Mouse (Mus musculus): ENCODE data around the gene Kcnj3. TPM values are rescaled to one million over a fixed set of nuclear protein-coding genes. Genes with fewer than 3 reads are reported as not detected.
"Not testable (repeated sequence)": the region's sequence is repeated elsewhere in the genome, so short reads cannot be mapped to it uniquely, and the experiment has no call there.

The Kcnj3 gene
- polyA plus RNA-seq, 1 experiment from 2014 or later: 1.4 TPM

DNA sequence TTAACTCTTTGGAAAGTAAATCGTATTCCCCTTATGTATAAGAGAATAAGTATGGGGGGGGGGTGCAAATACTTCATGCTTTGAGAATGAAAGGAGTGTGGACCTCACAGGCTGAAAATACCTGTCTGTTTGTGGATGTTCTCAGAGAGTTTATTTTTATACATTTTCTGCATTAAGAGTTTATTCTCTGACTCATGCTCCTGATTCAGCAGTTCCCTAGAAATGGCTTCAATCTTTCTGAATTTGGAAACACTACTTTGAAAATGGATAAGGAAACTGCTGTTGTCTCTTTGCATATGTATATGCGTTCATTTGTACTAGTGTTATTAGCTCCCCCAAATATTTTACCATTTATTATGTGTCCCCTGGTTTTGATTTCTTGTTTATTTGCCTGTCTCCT is 23.4 kb downstream of the Kcnj3 start:
- no peak overlapping the region for H3K4me3 ChIP-seq
- no peak overlapping the region for H3K4me2 ChIP-seq (replicated peaks)
- H3K4me1 ChIP-seq: no peaks in the 10 kb centered on the region
- no peaks in the 10 kb centered on the region for H3K9me3 ChIP-seq
- no peaks in the 10 kb centered on the region for H3K36me3 ChIP-seq
- 92% methylated on average over 2 of the region's 2 CpGs for WGBS
- H3K27me3 ChIP-seq (replicated peaks): no peaks in the 10 kb centered on the region
- ATAC-seq (ENCODE audit: low FRiP score, low read depth): no peak
- no peak overlapping the region for H3K9ac ChIP-seq
- no peak overlapping the region for H3K27ac ChIP-seq

DNA sequence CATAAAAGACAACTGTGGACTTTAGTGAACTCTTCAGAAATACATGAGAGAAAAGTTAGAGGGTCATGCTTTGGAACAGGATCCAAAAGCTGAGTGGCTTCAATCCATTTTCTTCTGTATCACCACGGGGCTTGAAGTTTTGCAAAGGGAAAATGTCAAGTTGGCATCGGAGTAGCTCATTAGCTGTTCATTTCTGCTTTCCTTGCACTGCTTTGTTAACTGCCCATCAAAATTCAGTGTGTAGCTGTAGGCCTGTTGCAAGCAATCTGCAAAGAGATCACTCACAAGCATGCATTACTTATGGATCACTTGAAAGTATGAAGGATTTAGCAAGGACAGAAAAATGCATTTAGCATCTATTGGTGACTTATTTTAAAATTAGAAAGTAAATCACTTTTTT is 33.4 kb downstream of the Kcnj3 start:
- Histone ChIP-seq H3K36me3 (no peaks in the 10 kb centered on the region), H3K9me3 (no peaks in the 10 kb centered on the region), H3K9ac (no peak overlapping the region), H3K4me1 (no peaks in the 10 kb centered on the region), H3K27me3 (replicated peaks) (no peaks in the 10 kb centered on the region), H3K4me2 (replicated peaks) (no peak overlapping the region), H3K27ac (no peak overlapping the region), H3K4me3 (no peak overlapping the region)
- ATAC-seq (ENCODE audit: low FRiP score, low read depth): no peak
- 82% methylated on average over 2 of the region's 2 CpGs for WGBS

DNA sequence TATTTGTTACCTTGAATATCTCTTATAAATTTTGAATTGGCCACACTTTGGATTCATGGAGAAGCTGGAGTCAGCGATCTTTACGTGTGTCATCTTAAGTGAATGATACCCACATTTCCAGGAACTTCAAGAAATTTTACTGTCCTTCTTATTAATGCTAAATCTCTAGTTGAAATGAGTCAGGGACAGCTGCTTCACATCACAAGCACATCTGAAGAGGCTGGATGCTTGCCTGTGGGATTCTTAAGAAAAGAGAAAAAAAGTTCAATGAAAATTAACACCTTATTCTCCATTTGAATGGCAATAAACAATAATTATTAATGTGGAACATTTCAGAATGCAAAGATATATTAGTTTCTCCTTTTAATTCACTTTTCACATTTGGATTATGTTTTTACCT is 34.2 kb downstream of the Kcnj3 start:
- Histone ChIP-seq H3K4me2 (replicated peaks) (no peak overlapping the region), H3K4me1 (no peaks in the 10 kb centered on the region), H3K9me3 (no peaks in the 10 kb centered on the region), H3K4me3 (no peak overlapping the region), H3K9ac (no peak overlapping the region), H3K27ac (no peak overlapping the region), H3K27me3 (replicated peaks) (no peaks in the 10 kb centered on the region), H3K36me3 (no peaks in the 10 kb centered on the region)
- 96% methylated on average over 2 of the region's 2 CpGs for WGBS
- no peak for ATAC-seq (ENCODE audit: low FRiP score, low read depth)

DNA sequence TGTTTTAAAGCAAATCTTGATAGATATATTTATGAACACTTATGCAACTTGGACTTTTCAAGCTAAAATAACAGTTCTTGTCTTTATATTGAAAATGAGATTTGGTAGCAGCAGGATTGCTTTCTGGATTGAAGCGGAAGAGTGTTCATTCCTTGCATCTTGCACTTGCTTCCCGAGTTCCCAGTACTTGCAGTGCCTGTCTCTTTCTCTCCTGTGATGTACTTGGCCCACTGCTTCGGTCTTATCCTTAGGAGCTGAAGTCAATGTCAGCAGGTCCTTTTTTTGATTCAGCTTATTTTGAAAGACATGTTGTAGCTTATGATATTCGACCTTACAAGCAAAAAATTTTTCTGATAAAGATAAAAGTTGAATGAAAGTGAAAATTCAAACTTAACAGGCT is 43.7 kb downstream of the Kcnj3 start:
- 86% methylated on average over 4 of the region's 4 CpGs for WGBS
- Histone ChIP-seq H3K36me3 (no peaks in the 10 kb centered on the region), H3K4me2 (replicated peaks) (no peak overlapping the region)

DNA sequence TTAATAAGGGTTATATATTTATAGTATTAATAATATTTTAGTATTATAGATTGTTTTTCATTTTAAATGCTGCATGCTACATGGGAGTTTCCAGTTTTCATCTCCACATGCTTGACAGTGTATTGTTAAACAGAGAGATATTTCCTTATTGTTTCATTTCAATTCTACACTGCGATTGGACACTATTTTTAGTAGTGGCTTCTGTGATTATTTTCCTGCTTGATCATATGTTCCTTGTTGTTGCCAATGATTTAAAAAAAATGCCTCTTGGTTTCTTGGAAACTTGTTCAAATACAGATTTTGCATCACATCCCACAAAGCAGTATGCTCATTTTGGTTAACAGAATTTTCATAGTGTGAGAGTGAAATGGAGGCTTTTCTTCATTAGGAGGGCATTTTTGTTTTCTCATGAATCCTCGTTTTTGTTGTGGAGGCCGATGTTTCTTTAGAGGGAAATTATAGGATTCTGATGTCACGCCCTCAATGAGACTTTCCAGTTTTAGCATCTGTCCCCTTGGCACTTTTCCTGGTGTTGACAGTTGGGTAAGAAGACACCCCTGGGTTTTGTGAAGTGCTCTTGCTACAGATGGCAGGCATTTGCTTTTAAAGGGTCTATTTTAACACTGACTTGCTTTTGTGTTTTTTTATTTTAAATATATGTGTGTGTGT is 44.3 kb downstream of the Kcnj3 start:
- no peak overlapping the region for H3K4me3 ChIP-seq
- H3K4me1 ChIP-seq: no peaks in the 10 kb centered on the region
- H3K4me2 ChIP-seq (replicated peaks): no peak overlapping the region
- no peak for ATAC-seq (ENCODE audit: low FRiP score, low read depth)
- no peaks in the 10 kb centered on the region for H3K36me3 ChIP-seq
- H3K27ac ChIP-seq: no peak overlapping the region
- H3K9me3 ChIP-seq: no peaks in the 10 kb centered on the region
- WGBS: 74% methylated on average over 4 of the region's 4 CpGs
- no peak overlapping the region for H3K9ac ChIP-seq
- no peaks in the 10 kb centered on the region for H3K27me3 ChIP-seq (replicated peaks)

More for the DNA sequence above, 43.7 kb downstream of the Kcnj3 start:
- no peak for ATAC-seq (ENCODE audit: low FRiP score, low read depth)
- H3K9ac ChIP-seq: no peak overlapping the region
- H3K4me3 ChIP-seq: no peak overlapping the region
- no peaks in the 10 kb centered on the region for H3K27me3 ChIP-seq (replicated peaks)
- no peaks in the 10 kb centered on the region for H3K4me1 ChIP-seq
- H3K27ac ChIP-seq: no peak overlapping the region
- H3K9me3 ChIP-seq: no peaks in the 10 kb centered on the region

DNA sequence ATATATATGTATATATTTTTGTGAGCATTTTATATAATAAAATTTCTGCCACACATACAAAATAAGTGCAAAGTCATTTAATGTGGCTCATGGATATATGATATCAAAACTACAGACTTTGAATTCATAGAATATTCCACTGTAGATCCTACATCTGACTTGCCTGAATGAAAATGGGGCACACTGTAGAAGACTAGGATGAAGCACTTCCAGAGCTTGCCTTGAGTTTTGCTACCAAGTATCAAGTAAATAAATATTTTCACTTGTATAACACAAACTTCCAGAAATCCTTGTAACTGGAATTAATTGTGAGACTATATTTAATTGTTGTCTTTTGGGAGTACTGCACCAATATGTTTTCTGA is 44.8 kb downstream of the Kcnj3 start:
- H3K9me3 ChIP-seq: no peaks in the 10 kb centered on the region
- H3K4me1 ChIP-seq: no peaks in the 10 kb centered on the region
- H3K4me3 ChIP-seq: no peak overlapping the region
- no peak overlapping the region for H3K27ac ChIP-seq
- no peak for ATAC-seq (ENCODE audit: low FRiP score, low read depth)
- no peak overlapping the region for H3K4me2 ChIP-seq (replicated peaks)
- H3K36me3 ChIP-seq: no peaks in the 10 kb centered on the region
- no peaks in the 10 kb centered on the region for H3K27me3 ChIP-seq (replicated peaks)
- H3K9ac ChIP-seq: no peak overlapping the region

DNA sequence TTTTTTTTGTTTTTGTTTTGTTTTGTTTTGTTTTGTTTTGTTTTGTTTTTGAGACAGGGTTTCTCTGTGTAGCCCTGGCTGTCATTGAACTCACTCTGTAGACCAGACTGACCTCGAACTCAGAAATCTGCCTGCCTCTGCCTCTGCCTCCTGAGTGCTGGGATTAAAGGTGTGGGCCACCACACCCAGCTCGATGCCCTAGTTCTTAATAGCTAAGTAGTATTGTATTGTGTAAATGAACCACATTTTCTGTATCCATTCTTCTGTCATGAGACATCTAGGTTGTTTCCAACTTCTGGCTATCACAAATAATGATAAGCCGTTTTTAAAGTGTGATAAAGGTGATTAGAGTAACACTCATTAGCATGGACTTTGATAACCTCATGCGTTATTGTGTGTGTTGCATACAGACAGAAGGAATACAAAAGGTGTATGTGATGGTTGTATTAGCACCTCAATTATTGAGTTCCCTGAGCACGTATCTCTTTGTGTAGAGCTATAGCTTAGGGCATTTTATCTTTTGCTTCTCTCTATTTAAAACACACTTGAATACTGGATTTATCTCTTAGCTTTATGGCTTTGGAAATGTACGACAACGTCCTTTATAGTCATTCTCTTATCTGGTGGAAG is 49.8 kb downstream of the Kcnj3 start:
- H3K27ac ChIP-seq; H3K27me3 ChIP-seq (replicated peaks); H3K9me3 ChIP-seq; H3K4me1 ChIP-seq; H3K9ac ChIP-seq; H3K4me2 ChIP-seq (replicated peaks); ATAC-seq (ENCODE audit: low FRiP score, low read depth); H3K36me3 ChIP-seq; H3K4me3 ChIP-seq: not testable (repeated sequence)
- WGBS: 89% methylated on average over 7 of the region's 7 CpGs

DNA sequence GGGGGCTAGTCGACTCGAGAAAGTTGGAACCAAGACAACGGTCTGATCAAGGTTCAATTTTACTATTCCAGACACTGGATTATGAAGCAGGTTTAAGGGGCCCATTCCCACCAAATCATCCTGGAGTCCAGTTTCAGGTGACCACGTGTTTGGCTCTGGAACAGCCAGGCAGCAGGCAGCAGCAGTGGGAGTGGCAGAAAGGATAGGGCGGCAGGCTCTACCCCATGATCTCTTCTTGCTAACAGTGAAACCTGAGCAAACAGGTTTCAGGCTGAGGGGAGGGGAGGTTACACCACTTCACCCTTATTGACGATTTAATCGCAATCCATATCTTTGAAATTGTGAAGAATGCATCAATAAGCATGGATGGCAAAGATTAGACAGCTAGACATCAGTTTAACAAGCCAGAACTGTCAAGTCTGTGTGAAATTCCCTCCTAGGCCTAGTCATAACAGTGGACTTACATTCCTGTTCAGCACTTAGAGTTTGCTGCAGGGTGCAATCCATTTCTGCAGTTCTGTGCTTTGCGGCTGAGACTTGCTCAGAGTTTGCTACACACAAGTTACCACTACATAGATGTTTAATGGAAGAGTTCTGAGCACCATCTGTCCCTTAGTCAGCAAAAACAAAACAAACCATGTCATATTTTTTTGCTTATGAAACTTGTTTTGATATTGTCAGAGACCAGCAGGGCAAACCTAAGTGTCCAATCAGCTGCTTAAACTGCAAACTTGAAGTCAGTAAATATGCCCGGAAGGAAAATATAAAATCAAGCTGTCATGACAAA is 67.8 kb downstream of the Kcnj3 start:
- Histone ChIP-seq H3K27ac (no peak overlapping the region), H3K4me3 (no peak overlapping the region), H3K9ac (no peak overlapping the region), H3K4me2 (replicated peaks) (no peak overlapping the region), H3K9me3 (no peaks in the 10 kb centered on the region), H3K4me1 (no peaks in the 10 kb centered on the region), H3K27me3 (replicated peaks) (no peaks in the 10 kb centered on the region), H3K36me3 (no peaks in the 10 kb centered on the region)
- ATAC-seq (ENCODE audit: low FRiP score, low read depth): no peak
- WGBS: 76% methylated on average over 9 of the region's 9 CpGs

DNA sequence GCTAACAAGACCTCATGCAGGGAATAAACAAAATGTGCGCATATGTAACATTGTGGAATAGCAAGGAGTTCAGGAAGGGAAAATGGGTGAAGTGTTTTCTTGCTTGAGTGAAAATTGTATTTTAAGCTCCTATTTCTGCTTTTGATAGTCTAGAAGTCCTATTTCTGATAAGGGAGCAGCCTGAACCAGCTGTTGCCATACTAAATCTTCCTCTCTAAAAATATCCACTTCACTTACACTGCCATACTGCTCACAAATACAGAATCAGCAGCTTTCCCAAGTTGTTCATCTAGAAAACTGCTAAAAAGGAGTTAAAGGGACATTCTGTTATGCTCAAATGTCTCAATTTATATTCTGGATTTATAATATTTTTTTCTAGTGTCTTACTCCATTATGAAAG is 69.9 kb downstream of the Kcnj3 start:
- H3K36me3 ChIP-seq: no peaks in the 10 kb centered on the region
- H3K27me3 ChIP-seq (replicated peaks): no peaks in the 10 kb centered on the region
- H3K27ac ChIP-seq: no peak overlapping the region
- no peaks in the 10 kb centered on the region for H3K9me3 ChIP-seq
- no peak overlapping the region for H3K9ac ChIP-seq
- no peak overlapping the region for H3K4me2 ChIP-seq (replicated peaks)
- no peak for ATAC-seq (ENCODE audit: low FRiP score, low read depth)
- WGBS: 98% methylated on average over 1 of the region's 1 CpGs
- no peak overlapping the region for H3K4me3 ChIP-seq
- no peaks in the 10 kb centered on the region for H3K4me1 ChIP-seq

DNA sequence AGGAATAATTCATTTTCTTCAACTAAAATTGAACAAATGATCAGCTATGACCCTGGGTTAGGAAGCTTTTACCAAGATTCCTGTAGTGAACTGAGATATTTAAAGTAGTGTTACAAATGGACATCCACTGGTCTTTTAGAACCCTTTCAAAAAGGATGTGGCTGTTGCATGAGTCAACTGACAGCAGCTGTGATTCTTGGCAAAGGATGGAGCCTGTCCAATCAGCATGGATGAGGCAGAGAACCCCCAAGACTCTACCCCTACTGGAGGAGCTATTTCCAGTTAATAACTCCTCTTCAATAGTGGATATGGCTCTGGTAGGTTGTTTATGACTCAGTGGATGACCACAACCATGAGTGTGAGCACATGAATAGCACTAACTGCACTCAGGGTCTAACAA is 81.5 kb downstream of the Kcnj3 start:
- H3K9ac ChIP-seq: no peak overlapping the region
- H3K27ac ChIP-seq: no peak overlapping the region
- no peak overlapping the region for H3K4me2 ChIP-seq (replicated peaks)
- H3K4me1 ChIP-seq: no peaks in the 10 kb centered on the region
- H3K9me3 ChIP-seq: no peaks in the 10 kb centered on the region
- H3K27me3 ChIP-seq (replicated peaks): no peaks in the 10 kb centered on the region
- no peaks in the 10 kb centered on the region for H3K36me3 ChIP-seq
- no peak for ATAC-seq (ENCODE audit: low FRiP score, low read depth)
- no peak overlapping the region for H3K4me3 ChIP-seq

DNA sequence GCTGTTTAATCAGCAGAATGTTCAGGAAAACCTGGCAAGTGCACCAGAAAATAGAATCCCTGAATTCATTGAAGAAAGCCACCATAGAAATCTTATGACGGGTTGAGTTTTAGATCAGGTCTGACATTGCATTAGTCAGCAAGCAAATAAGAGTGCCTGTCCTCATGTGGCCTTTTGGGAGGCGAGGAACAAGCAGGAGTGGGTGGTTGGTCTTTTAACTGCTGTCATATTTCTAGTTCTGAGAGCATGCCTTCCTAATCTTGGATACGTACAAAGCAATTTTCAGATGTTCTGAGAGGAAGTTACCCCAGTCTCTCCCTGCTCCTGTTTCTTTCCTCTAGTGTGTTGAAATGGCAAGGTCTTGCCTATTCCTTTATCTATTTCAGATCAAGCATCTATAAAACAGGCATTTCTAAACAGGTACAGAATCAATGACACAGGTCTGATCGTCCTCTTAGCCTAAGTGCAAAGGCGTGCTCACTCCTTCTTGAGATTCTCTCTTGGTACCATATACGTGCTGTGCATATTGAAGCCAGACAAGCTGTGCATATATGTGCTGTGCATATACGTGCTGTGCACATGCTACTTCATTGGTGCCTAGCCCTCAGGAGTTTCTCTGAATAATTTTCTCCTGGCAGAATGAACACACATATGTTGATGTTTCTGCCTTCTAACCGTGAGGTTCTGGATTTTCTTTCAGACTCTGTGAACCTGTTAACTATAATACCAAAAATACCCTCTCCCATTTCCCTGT is 97.1 kb downstream of the Kcnj3 start:
- 91% methylated on average over 8 of the region's 8 CpGs for WGBS
- Histone ChIP-seq H3K36me3 (no peaks in the 10 kb centered on the region), H3K9ac (no peak overlapping the region), H3K4me1 (no peaks in the 10 kb centered on the region), H3K9me3 (no peaks in the 10 kb centered on the region), H3K4me3 (no peak overlapping the region), H3K27me3 (replicated peaks) (no peaks in the 10 kb centered on the region), H3K27ac (no peak overlapping the region), H3K4me2 (replicated peaks) (no peak overlapping the region)
- ATAC-seq (ENCODE audit: low FRiP score, low read depth): no peak

DNA sequence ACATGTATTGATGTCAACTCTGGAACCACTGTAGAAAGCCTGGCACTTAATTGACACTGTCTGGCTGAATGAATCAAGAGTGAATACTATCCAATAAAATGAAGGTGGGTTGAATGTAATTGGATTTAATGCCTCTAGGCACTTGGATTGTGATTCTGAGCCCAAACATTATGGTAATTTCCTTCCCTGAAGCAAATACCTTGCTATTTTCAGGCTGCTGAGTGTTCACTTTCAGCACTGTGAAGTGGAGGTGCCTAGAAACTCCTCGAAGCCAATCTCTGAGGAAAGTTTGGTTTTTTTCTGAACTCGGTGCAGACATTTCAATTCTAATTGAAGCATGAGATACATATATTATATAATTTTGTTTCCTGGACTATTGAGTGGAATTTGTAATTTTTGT is 99.2 kb downstream of the Kcnj3 start:
- H3K9ac ChIP-seq: no peak overlapping the region
- H3K4me3 ChIP-seq: no peak overlapping the region
- H3K27ac ChIP-seq: no peak overlapping the region
- H3K36me3 ChIP-seq: no peaks in the 10 kb centered on the region
- H3K4me1 ChIP-seq: no peaks in the 10 kb centered on the region
- ATAC-seq (ENCODE audit: low FRiP score, low read depth): no peak
- no peak overlapping the region for H3K4me2 ChIP-seq (replicated peaks)
- WGBS: 91% methylated on average over 2 of the region's 2 CpGs
- no peaks in the 10 kb centered on the region for H3K27me3 ChIP-seq (replicated peaks)
- H3K9me3 ChIP-seq: no peaks in the 10 kb centered on the region

Measured in neural tube, embryonic 12.5 days (tissue).